Mouse (Mus musculus) megakaryocyte, embryonic 14.5 days (primary cell): Measurements from ENCODE around the gene Ndufa7. TPM values are rescaled to one million over a fixed set of nuclear protein-coding genes. Genes with fewer than 3 reads are reported as not detected.
"Not testable (repeated sequence)": the region's sequence is repeated elsewhere in the genome, so short reads cannot be mapped to it uniquely, and the experiment has no call there.

Source experiments
- H3K27me3 ChIP-seq: replicated peaks from 2 replicates; pipeline ENCODE3; 2012; ENCODE audit warnings: inconsistent platforms
- H3K36me3 ChIP-seq: replicated peaks from 2 replicates; pipeline ENCODE3; 2012; ENCODE audit warnings: low read length, inconsistent platforms, mixed read lengths
- H3K4me1 ChIP-seq: 2 replicates; pipeline ENCODE4 v1.6.1; 2012; ENCODE audit warnings: inconsistent platforms
- H3K4me3 ChIP-seq: replicated peaks from 2 replicates; pipeline ENCODE3; 2012; ENCODE audit warnings: moderate library complexity, mild to moderate bottlenecking, inconsistent platforms
- H3K9me3 ChIP-seq: 2 replicates; pipeline ENCODE4 v1.6.1; 2012; ENCODE audit warnings: inconsistent platforms
- FLI1 ChIP-seq: IDR thresholded peaks from 2 replicates; pipeline ENCODE4 v1.6.1; 2012; ENCODE audit warnings: low read length, inconsistent platforms, mixed read lengths
- GATA1 ChIP-seq: IDR thresholded peaks from 3 replicates; pipeline ENCODE4 v1.6.1; 2012; ENCODE audit warnings: mixed read lengths, low read length, inconsistent platforms, borderline replicate concordance
- polyA plus RNA-seq: library from polyadenylated mRNA; stranded (reverse); fragments of >175 nt; gene quantifications from 2 replicates; pipeline ENCODE4 v1.2.3, GENCODE M21; 2012; ENCODE audit warnings: low replicate concordance; ENCODE audit not compliant: insufficient read depth

The Ndufa7 gene
- polyA plus RNA-seq, 1 experiment: 1,277 TPM

DNA sequence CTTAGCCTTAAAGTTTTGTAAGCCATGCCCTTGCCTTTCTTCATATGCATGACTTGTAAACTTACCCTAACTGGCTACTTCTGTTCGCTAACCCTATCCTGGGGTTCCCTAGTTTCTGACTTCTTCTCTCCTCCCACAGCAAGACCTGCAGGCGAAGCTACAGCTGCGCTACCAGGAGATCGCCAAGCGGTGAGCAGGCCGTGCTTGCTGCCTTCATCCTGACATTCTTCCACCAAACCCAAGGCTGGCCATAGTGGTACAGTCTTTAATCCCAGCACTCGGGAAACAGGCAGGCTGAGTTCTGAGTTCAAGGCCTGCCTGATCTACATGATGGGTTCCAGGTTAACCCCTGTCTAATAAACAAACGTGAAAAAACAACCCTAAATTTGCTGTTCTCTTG, 1.1 kb downstream of the Ndufa7 start:
- peak overlapping the region; percentile 95 for H3K4me3 ChIP-seq

DNA sequence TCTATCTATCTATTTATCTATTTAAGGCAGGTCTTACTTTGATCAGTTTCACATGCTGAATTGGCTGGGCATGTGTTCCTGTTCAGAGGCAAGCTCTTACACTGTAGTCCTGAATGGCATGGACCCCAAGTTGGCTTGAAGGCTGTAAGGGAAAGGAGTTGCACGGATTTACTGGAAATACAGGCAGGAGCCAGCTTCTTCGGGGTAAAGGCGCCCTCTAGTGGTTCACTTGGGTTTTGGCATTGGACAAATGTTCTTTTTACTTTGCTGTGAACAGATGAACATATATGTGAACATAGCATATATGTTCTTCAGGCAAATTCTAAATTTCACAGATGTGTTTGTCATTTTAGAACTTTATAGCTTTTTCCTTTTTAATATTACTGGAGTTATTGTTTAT, 2.5 kb downstream of the Ndufa7 start:
- TF ChIP-seq FLI1: no peak
- no peak for TF ChIP-seq GATA1
- peaks cover 69% of the 10 kb centered on the region for H3K36me3 ChIP-seq
- no peak overlapping the region for H3K4me3 ChIP-seq
- peaks cover 42% of the 10 kb centered on the region for H3K4me1 ChIP-seq
- H3K27me3 ChIP-seq: no peaks in the 10 kb centered on the region
- H3K9me3 ChIP-seq: no peaks in the 10 kb centered on the region

More for the DNA sequence above, 1.1 kb downstream of the Ndufa7 start:
- H3K27me3 ChIP-seq: no peaks in the 10 kb centered on the region
- H3K4me1 ChIP-seq: peaks cover 55% of the 10 kb centered on the region
- H3K9me3 ChIP-seq: no peaks in the 10 kb centered on the region
- peaks cover 69% of the 10 kb centered on the region for H3K36me3 ChIP-seq
- no peak for TF ChIP-seq GATA1

DNA sequence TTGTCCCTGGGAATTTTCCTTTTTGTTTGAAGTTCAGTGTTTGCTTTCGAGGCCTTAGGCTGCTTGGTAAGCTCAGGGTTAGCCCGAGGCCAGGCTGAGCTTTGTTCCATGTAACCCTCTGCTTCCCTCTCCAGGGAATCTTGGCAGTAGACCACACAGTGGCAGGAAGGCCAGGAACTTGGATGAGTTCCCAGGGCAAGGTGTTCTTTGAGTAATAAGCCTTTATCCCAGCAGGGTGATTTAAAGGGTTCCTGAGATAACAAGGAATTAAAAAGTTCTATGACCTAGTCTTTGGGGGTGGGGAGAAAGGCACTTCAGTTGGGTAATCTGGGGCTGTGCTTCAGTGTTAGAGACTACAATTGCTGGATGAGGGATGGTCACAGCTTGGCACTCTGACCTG, 4.5 kb downstream of the Ndufa7 start:
- H3K4me1 ChIP-seq: peaks cover 23% of the 10 kb centered on the region
- TF ChIP-seq FLI1: no peak
- no peak for TF ChIP-seq GATA1
- H3K4me3 ChIP-seq: no peak overlapping the region
- no peaks in the 10 kb centered on the region for H3K9me3 ChIP-seq
- H3K27me3 ChIP-seq: no peaks in the 10 kb centered on the region
- peaks cover 72% of the 10 kb centered on the region for H3K36me3 ChIP-seq

DNA sequence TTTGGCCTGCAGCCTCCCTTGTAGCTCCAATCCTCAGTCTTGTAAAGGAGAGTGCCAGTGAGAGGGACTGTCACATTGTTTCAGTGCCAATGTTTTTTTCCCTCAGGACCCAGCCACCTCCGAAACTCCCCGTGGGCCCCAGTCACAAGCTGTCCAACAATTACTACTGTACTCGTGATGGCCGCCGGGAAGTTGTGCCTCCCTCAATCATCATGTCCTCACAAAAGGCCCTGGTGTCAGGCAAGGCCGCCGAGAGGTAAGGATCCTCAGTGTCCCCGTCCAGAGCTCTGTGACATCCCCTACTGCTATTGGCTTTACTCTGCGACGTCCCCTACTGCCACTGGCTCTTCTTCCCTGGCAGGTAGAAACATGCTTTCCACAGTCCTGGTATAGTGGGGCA, 5.2 kb downstream of the Ndufa7 start:
- Histone ChIP-seq H3K36me3 (peaks cover 78% of the 10 kb centered on the region), H3K4me3 (no peak overlapping the region), H3K27me3 (no peaks in the 10 kb centered on the region), H3K9me3 (no peaks in the 10 kb centered on the region), H3K4me1 (peaks cover 23% of the 10 kb centered on the region)
- TF ChIP-seq FLI1 (no peak), GATA1 (no peak)

DNA sequence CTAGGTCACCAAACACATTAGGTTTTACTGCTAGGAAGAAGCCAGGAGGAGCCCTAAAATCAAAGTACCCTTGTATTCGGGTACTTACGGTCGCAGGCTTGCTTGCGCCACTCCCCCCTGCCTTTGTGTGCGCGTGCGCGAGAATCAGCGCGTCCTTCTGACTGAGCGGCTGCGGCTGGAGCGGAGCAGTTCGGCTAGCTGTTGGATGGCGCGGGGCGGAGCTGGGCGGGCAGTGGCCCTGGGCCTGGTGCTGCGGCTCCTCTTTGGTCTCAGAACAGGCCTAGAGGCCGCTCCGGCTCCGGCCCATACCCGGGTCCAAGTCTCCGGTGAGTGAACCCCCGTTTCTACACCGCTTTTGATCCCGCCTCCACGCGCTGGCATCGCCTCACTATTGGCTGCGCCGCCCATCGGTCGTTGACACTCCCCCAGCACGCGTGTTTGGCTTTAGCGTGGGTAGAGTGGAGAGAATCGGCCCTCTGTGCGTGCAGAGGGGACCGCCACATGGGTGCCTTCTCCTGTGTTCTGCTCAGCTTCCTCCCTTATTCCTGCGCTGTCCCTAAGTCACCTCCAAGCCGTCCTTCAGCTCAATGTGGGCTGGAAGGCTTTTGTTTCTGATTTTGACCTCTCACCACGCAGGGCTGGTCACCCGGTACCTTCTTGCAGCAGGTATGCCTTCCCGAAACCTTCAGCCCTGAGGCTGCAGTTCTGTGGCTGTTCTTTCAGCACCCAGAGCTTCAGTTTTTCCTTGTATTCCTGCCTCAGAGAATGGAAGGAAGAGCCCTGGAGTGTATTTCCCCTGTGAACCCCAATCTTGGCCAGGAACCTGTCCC, 18.8 kb downstream of the Ndufa7 start, which contains the start of gene Cd320:
TSS of gene Cd320 (plus strand) at position 126 of the 830 bp plus-strand sequence.
- H3K4me3 ChIP-seq: peak within 1 kb of the TSS; percentile 96
- H3K9me3 ChIP-seq: no peaks in the 10 kb centered on the region
- peaks cover 34% of the 10 kb centered on the region for H3K36me3 ChIP-seq
- H3K4me1 ChIP-seq: peaks cover 37% of the 10 kb centered on the region
- H3K27me3 ChIP-seq: no peaks in the 10 kb centered on the region
- TF ChIP-seq GATA1 (no peak), FLI1 (no peak)

DNA sequence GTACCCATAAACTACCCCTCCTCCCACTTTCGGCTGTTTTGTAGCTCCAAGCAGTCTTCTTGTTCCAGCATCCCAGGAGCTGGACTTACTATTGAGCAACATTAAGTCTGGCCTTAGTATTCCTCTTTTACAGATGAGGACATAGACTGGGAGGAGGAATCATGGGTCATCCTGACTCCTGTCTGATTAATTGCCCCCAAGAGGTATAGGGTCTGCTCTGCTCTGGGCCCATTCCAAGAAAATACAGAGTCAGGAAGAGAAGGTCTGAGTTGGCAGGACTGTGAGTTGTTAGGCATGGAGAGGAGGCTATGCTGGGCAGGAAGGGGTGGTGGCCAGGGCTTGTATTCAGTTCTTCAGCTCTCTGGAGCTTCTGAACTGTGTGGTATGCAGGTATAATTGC, 19.8 kb downstream of the Ndufa7 start:
- no peaks in the 10 kb centered on the region for H3K27me3 ChIP-seq
- TF ChIP-seq GATA1 (no peak), FLI1 (no peak)
- H3K4me3 ChIP-seq: peak overlapping the region; percentile 3
- no peaks in the 10 kb centered on the region for H3K9me3 ChIP-seq
- peaks cover 32% of the 10 kb centered on the region for H3K36me3 ChIP-seq
- H3K4me1 ChIP-seq: peaks cover 41% of the 10 kb centered on the region

DNA sequence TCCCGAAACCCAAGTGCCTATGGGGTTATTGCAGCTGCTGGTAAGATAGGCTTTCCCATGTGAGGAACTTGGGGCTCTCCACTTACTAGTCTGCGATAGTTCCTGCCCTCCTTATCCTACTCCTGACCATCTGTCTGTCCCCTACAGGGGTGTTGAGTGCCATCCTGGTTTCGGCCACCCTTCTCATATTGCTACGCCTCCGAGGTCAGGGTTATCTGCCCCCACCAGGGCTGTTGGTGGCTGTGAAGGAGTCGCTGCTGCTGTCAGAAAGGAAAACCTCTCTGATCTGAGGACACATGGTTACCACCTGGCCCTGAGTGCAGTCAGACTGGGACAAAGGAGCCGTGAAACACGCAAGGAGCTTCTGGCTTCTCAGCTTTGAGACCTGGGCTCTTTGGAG, 23.8 kb downstream of the Ndufa7 start:
- TF ChIP-seq GATA1 (no peak), FLI1 (no peak)
- Histone ChIP-seq H3K9me3 (no peaks in the 10 kb centered on the region), H3K27me3 (no peaks in the 10 kb centered on the region), H3K4me3 (no peak overlapping the region), H3K36me3 (peaks cover 18% of the 10 kb centered on the region), H3K4me1 (peaks cover 35% of the 10 kb centered on the region)

DNA sequence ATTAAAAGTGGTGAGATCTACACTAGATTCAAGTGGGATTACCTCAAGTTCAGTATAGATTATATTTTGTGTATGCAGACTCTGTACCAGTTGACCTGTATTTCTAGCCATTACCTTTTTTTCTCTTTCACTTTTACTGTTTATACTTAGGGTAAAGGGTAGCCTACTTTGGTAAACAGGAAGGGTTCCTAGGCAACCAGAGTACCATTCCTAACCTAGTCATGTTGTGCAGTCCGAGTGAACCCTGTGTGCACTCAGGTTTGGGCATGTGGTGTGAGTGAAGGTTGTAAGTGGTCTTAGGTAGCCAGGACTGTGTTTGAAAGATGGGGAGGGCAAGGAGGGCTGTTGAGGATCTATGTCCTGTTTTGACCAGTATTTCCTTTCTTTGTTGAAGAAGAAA, 27.0 kb downstream of the Ndufa7 start:
- no peaks in the 10 kb centered on the region for H3K27me3 ChIP-seq
- H3K4me1 ChIP-seq: peaks cover 19% of the 10 kb centered on the region
- H3K9me3 ChIP-seq: no peaks in the 10 kb centered on the region
- no peak overlapping the region for H3K4me3 ChIP-seq
- TF ChIP-seq FLI1 (no peak), GATA1 (no peak)
- H3K36me3 ChIP-seq: peaks cover 18% of the 10 kb centered on the region

DNA sequence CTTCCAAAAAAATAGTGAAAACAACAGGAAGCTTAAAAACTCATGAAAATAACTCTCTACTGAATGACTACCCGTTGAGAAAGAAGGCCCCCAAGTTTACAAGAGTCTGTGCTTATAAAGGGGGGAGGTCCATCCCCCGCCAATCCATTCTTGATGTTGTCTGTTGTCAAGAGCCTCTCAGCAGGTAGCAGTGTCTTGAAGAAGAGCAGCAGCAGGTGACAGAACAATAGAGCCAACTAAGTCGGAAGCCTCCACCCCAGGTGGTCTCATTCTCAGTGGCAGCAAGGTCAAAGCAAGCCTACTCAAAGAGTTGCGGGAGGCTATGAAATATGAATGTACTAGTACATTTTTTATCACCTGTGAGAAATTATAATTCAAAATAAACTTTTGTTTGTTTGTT, 33.4 kb downstream of the Ndufa7 start:
- peaks cover 3% of the 10 kb centered on the region; the same call in 1 of the 2 replicates for H3K9me3 ChIP-seq
- TF ChIP-seq FLI1 (no peak), GATA1 (no peak)
- H3K4me3 ChIP-seq: no peak overlapping the region
- H3K36me3 ChIP-seq: peaks cover 2% of the 10 kb centered on the region
- H3K4me1 ChIP-seq: no peaks in the 10 kb centered on the region
- no peaks in the 10 kb centered on the region for H3K27me3 ChIP-seq

DNA sequence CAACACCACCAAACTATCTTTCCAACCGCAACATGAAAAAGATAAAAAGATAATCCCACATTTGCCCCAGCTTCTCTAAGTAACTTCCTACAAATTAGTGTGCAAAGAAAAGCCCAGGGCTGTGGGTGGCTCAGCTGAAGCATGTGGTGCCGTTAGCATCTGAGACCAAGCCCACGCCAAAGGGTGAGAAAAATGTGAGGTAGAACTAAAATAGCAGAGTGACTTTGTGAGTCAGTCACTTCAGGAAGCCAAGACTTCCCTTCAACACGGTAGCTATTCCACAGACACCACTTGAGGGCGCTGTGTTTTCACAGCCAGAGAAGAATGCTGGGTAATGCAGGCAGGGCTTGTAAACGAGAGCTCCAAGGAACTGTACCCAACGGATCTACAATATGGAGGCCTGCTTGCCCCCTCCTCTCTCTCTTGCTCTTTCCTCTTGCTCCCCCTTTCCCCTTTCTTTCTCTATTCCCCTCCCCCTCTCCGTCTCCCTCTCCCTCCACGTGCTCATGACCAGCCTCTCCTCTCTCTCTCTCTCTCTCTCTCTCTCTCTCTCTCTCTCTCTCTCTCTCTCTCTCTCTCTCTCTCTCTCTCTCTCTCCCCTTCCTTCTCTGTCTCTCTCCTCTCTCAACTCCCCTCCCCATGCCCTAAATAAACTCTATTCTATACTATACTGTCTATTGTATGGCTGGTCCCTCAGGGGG, 41.1 kb downstream of the Ndufa7 start:
- Histone ChIP-seq H3K4me3 (peak overlapping the region; percentile 83), H3K9me3 (no peaks in the 10 kb centered on the region), H3K4me1 (peaks cover 7% of the 10 kb centered on the region), H3K36me3 (peaks cover 10% of the 10 kb centered on the region), H3K27me3 (no peaks in the 10 kb centered on the region)
- TF ChIP-seq FLI1 (no peak), GATA1 (no peak)

DNA sequence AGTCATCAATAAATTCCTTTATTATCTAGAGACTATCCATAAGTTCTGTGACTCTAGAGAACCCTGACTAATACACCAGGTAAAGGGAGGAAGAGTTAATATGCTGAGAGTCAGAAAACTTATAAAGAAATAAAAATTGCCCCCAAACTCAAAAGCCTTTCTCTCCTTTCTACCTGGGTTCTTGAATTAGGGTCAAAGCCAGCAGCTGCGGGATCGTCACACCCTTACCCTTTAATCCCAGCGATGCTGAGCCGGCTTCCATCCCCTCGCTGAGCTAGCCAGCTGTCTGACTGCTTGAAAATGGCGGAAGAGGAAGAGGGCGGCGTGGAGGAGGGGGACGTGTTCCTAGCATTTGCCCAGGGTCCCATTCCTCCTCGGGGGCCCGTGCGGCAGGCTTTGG, 49.2 kb downstream of the Ndufa7 start, which contains the start of gene Gm7029:
TSS of gene Gm7029 (plus strand) at position 301 of the 400 bp plus-strand sequence.
- not testable (repeated sequence) for H3K4me1 ChIP-seq, H3K9me3 ChIP-seq, H3K27me3 ChIP-seq
- H3K4me3 ChIP-seq: peak within 1 kb of the TSS; percentile 78
- peaks cover 17% of the 10 kb centered on the region for H3K36me3 ChIP-seq
